ENCODE assay signal across 23 mouse cellular contexts in the genomic region with DNA sequence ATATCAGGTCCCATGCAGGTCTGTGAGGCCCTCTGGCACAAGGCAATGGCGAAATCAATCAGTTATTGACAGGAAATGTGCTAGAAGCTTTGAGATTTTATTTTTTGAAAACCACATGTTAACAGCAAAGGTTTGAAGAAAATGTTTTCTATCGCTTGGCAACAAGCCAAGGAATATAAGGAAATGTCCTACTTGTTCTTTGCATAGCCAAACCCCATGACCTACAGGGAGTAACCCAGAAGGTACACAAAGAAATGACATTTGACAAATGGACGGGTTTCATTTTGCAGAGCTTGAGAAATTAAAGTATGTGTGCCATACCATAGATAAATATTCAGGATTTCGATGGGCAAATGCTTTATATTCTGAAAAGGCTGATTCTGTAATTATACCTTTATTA. TPM values are rescaled to one million over a fixed set of nuclear protein-coding genes. Genes with fewer than 3 reads are reported as not detected.
DNase-seq lines count a peak whose midpoint lies in the region; ATAC-seq lines count a peak whose summit lies in the region.
"Had no signal": no experiment of that assay in that cellular context is flagged by ENCODE, and none has a peak within 500 bp of the region (broad histone marks: within the 10 kb centered on the region; RNA-seq: fewer than 3 reads in every experiment).

No protein-coding gene starts in this region.

- no peaks in the 10 kb centered on the region for H3K27me3 ChIP-seq in intestine, embryonic 15.5 days (replicated peaks)
- H3K27me3 ChIP-seq in intestine, embryonic 16.5 days (replicated peaks; ENCODE audit: control insufficient read depth, insufficient read depth, low read length): no peaks in the 10 kb centered on the region
- no peaks in the 10 kb centered on the region for H3K27me3 ChIP-seq in stomach, embryonic 16.5 days (ENCODE audit: control insufficient read depth, insufficient read depth, low read length)
- H3K27me3 ChIP-seq in kidney, embryonic 14.5 days (ENCODE audit: control insufficient read depth, insufficient read depth, low read length): peaks cover 4% of the 10 kb centered on the region
- H3K27me3 ChIP-seq: embryonic facial prominence, embryonic 13.5 days; embryonic facial prominence, embryonic 15.5 days had no signal

- H3K9me3 ChIP-seq in intestine, embryonic 15.5 days: no peaks in the 10 kb centered on the region
- H3K9me3 ChIP-seq in intestine, embryonic 16.5 days (ENCODE audit: control insufficient read depth, low read length): no peaks in the 10 kb centered on the region
- no peaks in the 10 kb centered on the region for H3K9me3 ChIP-seq in stomach, embryonic 16.5 days (replicated peaks; ENCODE audit: control insufficient read depth, low read length)
- H3K9me3 ChIP-seq in kidney, embryonic 14.5 days (ENCODE audit: control insufficient read depth, low read length): no peaks in the 10 kb centered on the region
- H3K9me3 ChIP-seq: embryonic facial prominence, embryonic 13.5 days; embryonic facial prominence, embryonic 15.5 days; forebrain, embryonic 10.5 days; forebrain, embryonic 12.5 days had no signal

- peak; percentile 59 for DNase-seq in large intestine, adult 2 months (ENCODE audit: low read depth, low spot score)
- no peak for DNase-seq in lung, postnatal 14 days
- no peak for DNase-seq in frontal cortex, postnatal 14 days (ENCODE audit: low spot score in 2 of 2)
- DNase-seq: adrenal gland, adult 2 months; adrenal gland, postnatal 10 days; adrenal gland, postnatal 25 days; cerebellum, adult 11 months; cerebellum, adult 18-20 months; cerebellum, adult 8-10 months; cerebellum, adult 9-11 months; cerebellum, postnatal 14 days; cerebellum, postnatal 36 days; embryo, embryonic 11 days had no signal

- H3K4me2 ChIP-seq in intestine, embryonic 15.5 days (replicated peaks): no peak overlapping the region
- H3K4me2 ChIP-seq in intestine, embryonic 16.5 days (ENCODE audit: low read depth, low read length): no peak overlapping the region
- no peak overlapping the region for H3K4me2 ChIP-seq in stomach, embryonic 16.5 days (ENCODE audit: low read depth, low read length)
- H3K4me2 ChIP-seq in kidney, embryonic 14.5 days (replicated peaks; ENCODE audit: low read depth, low read length): no peak overlapping the region
- H3K4me2 ChIP-seq: embryonic facial prominence, embryonic 13.5 days; embryonic facial prominence, embryonic 15.5 days; forebrain, embryonic 12.5 days had no signal

- no peak overlapping the region for H3K4me3 ChIP-seq in intestine, embryonic 15.5 days (replicated peaks)
- no peak overlapping the region for H3K4me3 ChIP-seq in intestine, embryonic 16.5 days (ENCODE audit: low read length)
- H3K4me3 ChIP-seq in stomach, embryonic 16.5 days (replicated peaks; ENCODE audit: low read length): no peak overlapping the region
- H3K4me3 ChIP-seq in kidney, embryonic 14.5 days (ENCODE audit: low read length): no peak overlapping the region
- H3K4me3 ChIP-seq: embryonic facial prominence, embryonic 13.5 days; embryonic facial prominence, embryonic 15.5 days; erythroblast, embryonic 14.5 days; forebrain, embryonic 10.5 days; forebrain, embryonic 12.5 days had no signal

- no peaks in the 10 kb centered on the region for H3K4me1 ChIP-seq in intestine, embryonic 15.5 days (replicated peaks)
- H3K4me1 ChIP-seq in intestine, embryonic 16.5 days (ENCODE audit: control insufficient read depth, insufficient read depth, low read length): no peaks in the 10 kb centered on the region
- H3K4me1 ChIP-seq in stomach, embryonic 16.5 days (ENCODE audit: control insufficient read depth, insufficient read depth, low read length): no peaks in the 10 kb centered on the region; the same call in 1 of the 2 replicates
- no peaks in the 10 kb centered on the region for H3K4me1 ChIP-seq in kidney, embryonic 14.5 days (ENCODE audit: control insufficient read depth, insufficient read depth, low read length)
- H3K4me1 ChIP-seq: embryonic facial prominence, embryonic 13.5 days; embryonic facial prominence, embryonic 15.5 days; forebrain, embryonic 10.5 days; forebrain, embryonic 12.5 days had no signal

- H3K27ac ChIP-seq in intestine, embryonic 15.5 days: no peak overlapping the region
- H3K27ac ChIP-seq in intestine, embryonic 16.5 days (ENCODE audit: low read length): no peak overlapping the region
- peak overlapping the region; percentile 70; the same call in 1 of the 2 replicates for H3K27ac ChIP-seq in stomach, embryonic 16.5 days (ENCODE audit: low read length)
- no peak overlapping the region for H3K27ac ChIP-seq in kidney, embryonic 14.5 days (ENCODE audit: low read depth, low read length)
- H3K27ac ChIP-seq: embryonic facial prominence, embryonic 13.5 days; embryonic facial prominence, embryonic 15.5 days; forebrain, embryonic 10.5 days; forebrain, embryonic 12.5 days had no signal

- H3K36me3 ChIP-seq in intestine, embryonic 15.5 days: no peaks in the 10 kb centered on the region
- no peaks in the 10 kb centered on the region for H3K36me3 ChIP-seq in intestine, embryonic 16.5 days (ENCODE audit: control insufficient read depth, insufficient read depth, low read length)
- H3K36me3 ChIP-seq in stomach, embryonic 16.5 days (ENCODE audit: control insufficient read depth, insufficient read depth, low read length): no peaks in the 10 kb centered on the region
- H3K36me3 ChIP-seq in kidney, embryonic 14.5 days (ENCODE audit: control insufficient read depth, insufficient read depth, low read length): no peaks in the 10 kb centered on the region
- H3K36me3 ChIP-seq: embryonic facial prominence, embryonic 13.5 days; embryonic facial prominence, embryonic 15.5 days; forebrain, embryonic 10.5 days; forebrain, embryonic 12.5 days had no signal

- ATAC-seq in intestine, embryonic 15.5 days: peak; percentile 56; the same call in 1 of the 2 replicates
- no peak for ATAC-seq in intestine, embryonic 16.5 days
- peak; percentile 64; the same call in 1 of the 2 replicates for ATAC-seq in stomach, embryonic 16.5 days (ENCODE audit: insufficient read depth, low FRiP score)
- ATAC-seq in kidney, embryonic 14.5 days (ENCODE audit: low FRiP score, low TSS enrichment): no peak
- ATAC-seq: forebrain, embryonic 14.5 days had no signal

- 56% methylated on average over 4 of the region's 4 CpGs for WGBS in intestine, embryonic 15.5 days
- WGBS in intestine, embryonic 16.5 days: 62% methylated on average over 4 of the region's 4 CpGs
- WGBS in large intestine, adult 2 months: 24% methylated on average over 4 of the region's 4 CpGs
- 53% methylated on average over 4 of the region's 4 CpGs for WGBS in stomach, embryonic 16.5 days
- 59% methylated on average over 4 of the region's 4 CpGs for WGBS in kidney, embryonic 14.5 days

- no peak overlapping the region for H3K9ac ChIP-seq in intestine, embryonic 15.5 days
- H3K9ac ChIP-seq in intestine, embryonic 16.5 days (ENCODE audit: low read depth, low read length): no peak overlapping the region
- H3K9ac ChIP-seq in stomach, embryonic 16.5 days (ENCODE audit: low read length): no peak overlapping the region
- no peak overlapping the region for H3K9ac ChIP-seq in kidney, embryonic 14.5 days (ENCODE audit: low read depth, low read length)
- H3K9ac ChIP-seq: embryonic facial prominence, embryonic 13.5 days; embryonic facial prominence, embryonic 15.5 days; forebrain, embryonic 12.5 days had no signal

RNA-seq across cellular contexts. Expression of a gene that starts 7.2 kb away (rescaled TPM):
- polyA plus RNA-seq in intestine, embryonic 15.5 days (2015; fragmentation: Nextera tagmentation; extraction: Ambion mirVana): 10.0 and 10.3 TPM in 2 replicates
- 9.1 and 9.8 TPM in 2 replicates for polyA plus RNA-seq in intestine, embryonic 16.5 days (2015; fragmentation: Nextera tagmentation; extraction: Ambion mirVana)
- polyA plus RNA-seq in large intestine, adult 2 months (2012; rRNA removed): 40.8 and 47.2 TPM in 2 replicates
- polyA plus RNA-seq in stomach, embryonic 16.5 days (2015; fragmentation: Nextera tagmentation; extraction: Ambion mirVana): 10.2 and 10.4 TPM in 2 replicates
- polyA plus RNA-seq in kidney, embryonic 14.5 days (2014; fragmentation: Nextera tagmentation; extraction: Ambion mirVana): 6.3 and 8.9 TPM in 2 replicates

RNA-seq across cellular contexts. Expression of a gene that starts 30.0 kb away (rescaled TPM):
- polyA plus RNA-seq in intestine, embryonic 15.5 days (2015; fragmentation: Nextera tagmentation; extraction: Ambion mirVana): 34.8 and 36.2 TPM in 2 replicates
- 13.2 and 13.6 TPM in 2 replicates for polyA plus RNA-seq in intestine, embryonic 16.5 days (2015; fragmentation: Nextera tagmentation; extraction: Ambion mirVana)
- 29.0 and 38.8 TPM in 2 replicates for polyA plus RNA-seq in large intestine, adult 2 months (2012; rRNA removed)
- polyA plus RNA-seq in stomach, embryonic 16.5 days (2015; fragmentation: Nextera tagmentation; extraction: Ambion mirVana): 22.1 and 23.0 TPM in 2 replicates
- 1.7 and 1.8 TPM in 2 replicates for polyA plus RNA-seq in kidney, embryonic 14.5 days (2014; fragmentation: Nextera tagmentation; extraction: Ambion mirVana)

RNA-seq across cellular contexts. Expression of a gene that starts 31.0 kb away (rescaled TPM):
- polyA plus RNA-seq in intestine, embryonic 15.5 days (2015; fragmentation: Nextera tagmentation; extraction: Ambion mirVana): 15.6 and 16.7 TPM in 2 replicates
- polyA plus RNA-seq in intestine, embryonic 16.5 days (2015; fragmentation: Nextera tagmentation; extraction: Ambion mirVana): 17.3 and 18.9 TPM in 2 replicates
- polyA plus RNA-seq in large intestine, adult 2 months (2012; rRNA removed): 14.5 and 19.4 TPM in 2 replicates
- 14.1 and 16.0 TPM in 2 replicates for polyA plus RNA-seq in stomach, embryonic 16.5 days (2015; fragmentation: Nextera tagmentation; extraction: Ambion mirVana)
- 14.2 and 18.2 TPM in 2 replicates for polyA plus RNA-seq in kidney, embryonic 14.5 days (2014; fragmentation: Nextera tagmentation; extraction: Ambion mirVana)

RNA-seq across cellular contexts. Expression of a gene that starts 41.6 kb away (rescaled TPM):
- polyA plus RNA-seq in intestine, embryonic 15.5 days (2015; fragmentation: Nextera tagmentation; extraction: Ambion mirVana): 126 and 138 TPM in 2 replicates
- polyA plus RNA-seq in intestine, embryonic 16.5 days (2015; fragmentation: Nextera tagmentation; extraction: Ambion mirVana): 127 and 132 TPM in 2 replicates
- polyA plus RNA-seq in large intestine, adult 2 months (2012; rRNA removed): 46.7 and 47.9 TPM in 2 replicates
- polyA plus RNA-seq in stomach, embryonic 16.5 days (2015; fragmentation: Nextera tagmentation; extraction: Ambion mirVana): 131 and 133 TPM in 2 replicates
- 164 and 165 TPM in 2 replicates for polyA plus RNA-seq in kidney, embryonic 14.5 days (2014; fragmentation: Nextera tagmentation; extraction: Ambion mirVana)

RNA-seq across cellular contexts. Expression of a gene that starts 44.0 kb away (rescaled TPM):
- polyA plus RNA-seq in intestine, embryonic 15.5 days (2015; fragmentation: Nextera tagmentation; extraction: Ambion mirVana): 13.5 and 14.2 TPM in 2 replicates
- 16.2 and 16.3 TPM in 2 replicates for polyA plus RNA-seq in intestine, embryonic 16.5 days (2015; fragmentation: Nextera tagmentation; extraction: Ambion mirVana)
- polyA plus RNA-seq in large intestine, adult 2 months (2012; rRNA removed): 23.1 and 26.0 TPM in 2 replicates
- 13.8 and 16.8 TPM in 2 replicates for polyA plus RNA-seq in stomach, embryonic 16.5 days (2015; fragmentation: Nextera tagmentation; extraction: Ambion mirVana)
- 7.9 and 10.8 TPM in 2 replicates for polyA plus RNA-seq in kidney, embryonic 14.5 days (2014; fragmentation: Nextera tagmentation; extraction: Ambion mirVana)

Comparison
In these comparisons a context has a peak if more than half of its experiments do, and no peak if none do; other contexts are left out.
1. ATAC-seq: peak in intestine, embryonic 15.5 days (single experiment) and stomach, embryonic 16.5 days (single experiment); none in intestine, embryonic 16.5 days (single experiment) and kidney, embryonic 14.5 days (single experiment).